Mouse (Mus musculus) liver, postnatal 0 days (tissue): ENCODE results near the gene Adra2a.

Experiments
- CTCF ChIP-seq: sonication (generic); IDR thresholded peaks from 2 replicates; pipeline ENCODE4 v1.5.1; 2016; ENCODE audit warnings: antibody characterized with exemption, low read depth
- EP300 ChIP-seq: IDR thresholded peaks from 2 replicates; pipeline ENCODE4 v1.6.1; 2016; ENCODE audit warnings: antibody characterized with exemption, low read depth, mild to moderate bottlenecking

DNA sequence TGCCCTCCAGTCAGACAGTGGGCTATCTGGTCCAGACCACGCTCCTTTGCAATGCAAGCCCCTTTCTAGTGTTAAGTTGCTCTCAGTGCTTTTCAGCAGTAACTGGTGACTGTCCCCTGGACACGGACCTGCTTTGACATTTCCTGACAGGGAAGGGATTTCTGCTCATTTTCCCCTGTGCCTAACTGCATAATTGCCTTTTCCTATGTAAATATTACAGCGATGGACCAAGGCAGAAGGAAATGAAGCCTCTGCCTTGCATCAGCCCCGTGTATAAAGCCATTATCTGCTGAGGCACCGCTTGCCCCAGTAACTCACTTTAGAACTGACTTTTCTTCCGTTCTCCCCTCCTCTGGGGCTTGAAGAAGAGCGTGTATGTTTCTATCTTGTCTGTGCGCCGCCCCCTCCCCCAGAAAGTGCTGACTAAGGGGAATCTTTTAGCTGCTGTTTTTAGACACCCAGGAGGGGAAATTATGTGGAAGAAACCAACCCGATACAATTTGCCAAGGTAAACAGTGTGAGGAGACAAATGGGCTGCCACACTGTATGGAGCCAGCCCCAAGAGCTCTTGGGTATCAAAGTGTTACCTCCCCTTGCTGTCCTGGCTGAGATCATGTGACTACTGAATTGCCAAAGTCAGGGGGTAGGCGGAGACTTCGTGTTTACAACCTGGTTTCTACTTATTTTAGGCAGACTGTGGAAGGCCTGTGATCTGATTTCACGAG is 4.4 kb downstream of the Adra2a start:
- TF ChIP-seq CTCF (no peak), EP300 (no peak)
